Mouse (Mus musculus): ENCODE data around the gene Ncapd2.

DNA sequence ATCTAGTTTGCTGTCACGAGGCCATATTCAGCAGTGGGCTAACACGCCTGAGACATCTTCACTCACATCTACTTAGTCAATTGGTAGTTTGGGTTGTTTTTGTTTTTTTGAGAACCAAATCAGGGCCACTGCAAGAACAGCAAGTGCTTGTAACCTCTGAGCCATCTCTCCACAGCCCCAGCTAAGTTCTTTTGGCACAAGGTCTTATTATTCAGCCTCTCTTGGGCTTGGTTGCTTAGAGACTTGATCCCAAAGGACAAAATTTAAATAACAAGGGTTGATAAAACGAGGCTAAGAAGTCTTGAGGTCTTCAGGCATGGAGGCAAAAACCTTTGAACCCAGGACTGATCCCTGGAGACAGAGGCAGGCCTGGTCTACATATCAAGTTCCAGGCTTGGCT, 4.8 kb upstream of the Ncapd2 start:
- TF ChIP-seq EP300 (IDR thresholded peaks at IDR 0.05; ENCODE audit: low read depth) = no peak
- no peak for TF ChIP-seq CTCF (IDR thresholded peaks at IDR 0.05; ENCODE audit: low read depth)

Data from heart, postnatal 0 days (tissue).